Mouse (Mus musculus): ENCODE data around the gene Them5.

Gene Them5

DNA sequence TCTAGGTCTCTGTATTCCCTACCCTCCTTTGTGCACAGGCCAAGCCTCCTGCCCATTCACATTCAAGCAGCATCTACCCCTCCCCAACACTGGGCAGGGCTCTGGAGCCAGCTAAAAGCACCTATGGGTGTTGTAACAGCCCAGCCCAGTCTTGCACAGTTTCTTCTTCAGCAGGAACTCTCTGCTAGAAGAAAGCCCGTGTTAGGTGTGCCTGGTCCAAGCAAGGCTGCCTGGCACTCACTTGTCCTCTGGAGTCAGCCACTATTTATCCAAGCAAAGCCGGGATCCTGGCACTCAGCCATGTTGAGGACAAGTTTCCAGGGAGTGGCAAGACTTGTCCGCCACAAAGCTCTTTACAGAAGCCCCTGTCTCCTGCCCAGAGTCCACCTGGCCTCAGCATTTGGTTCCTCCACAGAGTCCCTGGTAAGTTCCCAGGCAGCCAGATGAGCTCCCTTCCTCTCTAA is at the start of gene Them5:
Gene Them5 (plus strand): TSS at position 141 of the 464 bp plus-strand sequence.
- no peak for DNase-seq

GRCm38 (mm10) chr3:94305457-94305856 is 36.4 kb upstream of the Them5 start:
- no peak for DNase-seq

- DNase-seq: no peak
Observed at GRCm38 (mm10) chr3:94306975-94307374, 34.9 kb upstream of the Them5 start.

GRCm38 (mm10) chr3:94309633-94310363 is 32.1 kb upstream of the Them5 start, which contains the start of gene Them4:
Them4 (plus strand) TSS chr3:94310089.
- peak; percentile 98 for DNase-seq

DNA sequence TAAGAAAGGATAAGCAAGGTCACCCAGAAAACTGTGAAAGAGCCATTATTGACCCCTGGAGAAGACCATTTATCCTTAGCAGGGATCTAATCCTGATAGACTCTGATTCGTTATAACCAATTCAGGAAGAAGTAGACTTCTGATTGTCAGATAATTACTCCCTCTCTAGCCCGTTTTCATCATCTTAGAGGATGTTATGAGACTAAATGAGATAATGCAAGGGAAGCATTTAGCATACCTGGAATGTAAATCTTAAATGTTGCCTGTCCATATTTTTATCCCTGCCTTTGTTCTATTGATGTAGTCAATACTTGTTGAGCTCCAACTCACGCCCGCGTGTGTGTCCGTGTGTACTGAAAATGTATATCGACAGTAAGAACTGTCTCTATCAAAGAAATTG is 31.4 kb upstream of the Them5 start:
- no peak for DNase-seq

GRCm38 (mm10) chr3:94310911-94311310 is 31.0 kb upstream of the Them5 start:
- DNase-seq: no peak

DNA sequence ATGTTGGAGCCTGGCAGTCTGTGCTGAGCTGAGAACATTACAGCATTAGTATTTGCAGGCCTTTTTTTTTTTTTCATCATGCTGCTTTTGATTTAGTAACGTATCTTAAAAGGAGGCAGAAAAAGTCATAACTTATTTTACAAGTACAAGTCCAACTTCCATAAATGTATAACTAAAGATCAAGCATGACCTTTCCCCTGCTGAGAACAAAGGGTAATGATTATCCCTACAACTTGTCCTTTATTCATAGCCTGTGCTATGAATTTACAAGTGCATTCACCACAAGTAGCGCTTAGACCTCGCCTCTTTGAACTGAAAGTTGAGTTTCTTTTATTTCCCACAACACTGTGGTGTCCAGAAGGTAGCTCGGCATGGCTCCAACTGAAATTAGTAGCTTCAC is 30.5 kb upstream of the Them5 start:
- peak; percentile 15 to 53 for DNase-seq

GRCm38 (mm10) chr3:94328681-94329080 is 13.2 kb upstream of the Them5 start:
- peak in 1 of 2 experiments; percentile 15 for DNase-seq

DNA sequence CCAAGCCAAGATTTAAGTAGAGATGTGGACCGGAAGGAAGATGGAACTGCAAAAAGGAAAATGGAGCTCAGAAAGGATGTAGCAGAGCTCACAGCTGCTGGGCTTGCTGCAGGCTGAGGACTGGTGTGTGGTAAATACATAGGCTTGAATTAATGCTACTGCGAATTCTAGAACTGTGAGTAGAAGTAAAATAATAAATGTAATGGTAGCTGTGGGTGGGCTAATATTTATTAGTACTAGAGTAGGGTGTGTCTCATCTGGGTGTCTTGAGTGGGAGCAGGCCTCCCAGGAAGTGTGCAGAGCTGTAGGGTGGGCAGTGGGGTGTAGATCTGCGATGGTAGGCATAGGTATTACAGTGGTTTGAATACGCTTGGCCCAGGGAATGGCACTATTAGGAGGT is 7.5 kb upstream of the Them5 start:
- DNase-seq: no peak

GRCm38 (mm10) chr3:94338522-94338921 is 3.4 kb upstream of the Them5 start:
- no peak for DNase-seq

GRCm38 (mm10) chr3:94342552-94342951 is 653 bp downstream of the Them5 start:
- no peak for DNase-seq

GRCm38 (mm10) chr3:94344182-94344581 is 2.3 kb downstream of the Them5 start:
- no peak for DNase-seq

GRCm38 (mm10) chr3:94344897-94345296 is 3.0 kb downstream of the Them5 start:
- no peak for DNase-seq

GRCm38 (mm10) chr3:94348146-94348545 is 6.2 kb downstream of the Them5 start:
- no peak for DNase-seq

- peak in 1 of 2 experiments; percentile 38 for DNase-seq
Observed at GRCm38 (mm10) chr3:94360812-94361211, 18.9 kb downstream of the Them5 start.

DNA sequence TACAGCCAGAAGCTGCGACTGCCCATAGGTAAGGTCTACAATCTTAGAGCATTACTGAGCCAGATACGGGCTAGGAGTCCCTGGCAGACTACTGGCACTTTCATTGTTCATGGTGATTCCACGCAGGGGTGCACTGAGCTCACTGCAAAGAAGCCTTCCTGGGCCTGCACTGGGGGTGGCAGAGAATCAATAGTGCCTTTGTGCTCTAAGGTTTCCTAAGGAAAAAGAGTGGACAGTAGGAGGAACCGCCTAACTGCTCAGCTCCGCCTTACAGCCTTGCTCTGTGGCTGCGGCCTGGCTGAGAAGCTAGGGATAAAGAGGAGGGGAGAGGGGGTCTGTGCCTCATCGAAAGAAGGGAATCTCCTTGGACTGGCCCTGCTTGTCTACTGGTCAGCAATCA is 20.2 kb downstream of the Them5 start, which contains the start of gene C2cd4d:
Gene C2cd4d (plus strand): TSS at position 301 of the 400 bp plus-strand sequence.
- DNase-seq: no peak

DNA sequence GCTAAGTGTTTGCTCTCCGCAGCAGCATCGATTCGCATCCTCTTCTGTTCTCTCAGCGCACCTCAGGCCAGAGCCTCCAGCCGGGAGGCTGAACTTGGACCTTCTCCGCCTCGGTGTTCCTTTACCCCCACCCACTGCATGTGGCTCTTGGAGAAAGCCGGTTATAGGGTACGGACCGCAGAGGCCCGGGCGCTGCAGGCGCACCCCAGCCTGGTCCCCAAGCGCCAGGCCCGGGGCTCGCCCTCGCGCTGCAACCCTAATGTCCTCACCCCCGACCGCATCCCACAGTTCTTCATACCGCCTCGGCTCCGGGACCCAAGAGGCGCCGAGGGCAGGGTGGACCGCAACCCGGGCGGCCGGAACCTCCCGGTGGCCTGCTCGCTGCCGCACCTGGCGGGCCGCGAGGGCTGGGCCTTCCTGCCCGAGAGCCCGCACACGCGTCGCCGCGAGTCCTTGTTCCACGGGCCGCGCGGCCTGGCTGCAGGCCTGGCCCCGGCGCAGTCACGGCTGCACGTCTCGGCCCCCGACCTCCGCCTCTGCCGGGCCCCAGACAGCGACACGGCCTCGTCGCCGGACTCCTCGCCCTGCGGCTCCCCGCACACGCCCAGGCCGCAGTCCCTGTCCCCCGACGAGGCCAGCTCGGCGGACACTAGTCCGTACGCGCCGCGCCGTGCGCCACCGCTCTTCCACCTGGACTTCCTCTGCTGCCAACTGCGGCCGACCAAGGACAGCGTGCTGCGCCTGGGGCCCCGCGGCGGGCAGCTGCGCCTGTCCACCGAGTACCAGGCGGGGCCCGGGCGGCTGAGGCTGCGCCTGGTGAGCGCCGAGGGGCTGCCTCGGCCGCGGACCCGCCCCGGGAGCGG is 21.6 kb downstream of the Them5 start:
- DNase-seq: peak in 1 of 2 experiments; percentile 33

DNA sequence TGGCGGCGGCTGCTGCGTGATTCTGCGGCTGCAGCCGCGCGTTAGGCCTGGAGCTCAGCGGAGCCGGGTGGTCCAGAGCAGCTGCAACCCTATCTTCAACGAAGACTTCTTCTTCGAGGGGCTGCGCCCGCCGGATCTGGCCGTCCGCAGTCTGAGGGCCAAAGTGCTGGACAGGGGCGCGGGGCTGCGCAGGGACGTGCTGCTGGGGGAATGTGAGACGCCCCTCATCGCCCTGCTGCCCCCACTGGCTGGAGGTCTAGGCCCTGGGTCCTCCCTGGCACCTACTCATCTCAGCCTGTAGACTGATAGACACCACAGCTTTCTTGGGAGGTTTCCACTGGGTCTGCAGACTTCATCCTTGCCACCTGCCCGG is 22.2 kb downstream of the Them5 start:
- DNase-seq: no peak

DNA sequence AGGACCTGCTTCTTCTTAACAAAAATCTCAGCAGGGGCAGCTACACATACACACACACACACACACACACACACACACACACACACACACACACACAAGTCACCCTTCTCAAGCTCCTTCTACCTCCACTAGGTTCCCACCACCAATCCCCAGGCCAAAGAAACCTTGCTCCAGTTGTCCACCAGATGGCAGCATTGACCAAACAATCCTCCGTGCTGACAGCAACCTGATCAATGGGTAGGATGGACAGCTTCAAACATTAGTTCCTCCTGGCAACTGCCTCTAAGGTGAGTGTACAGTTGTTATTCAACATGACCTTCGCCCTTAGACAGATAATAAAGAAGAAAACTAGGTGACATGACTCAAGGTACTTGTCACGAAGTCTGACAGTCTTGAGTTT is 24.9 kb downstream of the Them5 start:
- peak; percentile 80 to 85 for DNase-seq

GRCm38 (mm10) chr3:94367511-94367910 is 25.6 kb downstream of the Them5 start:
- peak in 1 of 2 experiments; percentile 29 for DNase-seq

GRCm38 (mm10) chr3:94368631-94369030 is 26.7 kb downstream of the Them5 start:
- DNase-seq: no peak

DNA sequence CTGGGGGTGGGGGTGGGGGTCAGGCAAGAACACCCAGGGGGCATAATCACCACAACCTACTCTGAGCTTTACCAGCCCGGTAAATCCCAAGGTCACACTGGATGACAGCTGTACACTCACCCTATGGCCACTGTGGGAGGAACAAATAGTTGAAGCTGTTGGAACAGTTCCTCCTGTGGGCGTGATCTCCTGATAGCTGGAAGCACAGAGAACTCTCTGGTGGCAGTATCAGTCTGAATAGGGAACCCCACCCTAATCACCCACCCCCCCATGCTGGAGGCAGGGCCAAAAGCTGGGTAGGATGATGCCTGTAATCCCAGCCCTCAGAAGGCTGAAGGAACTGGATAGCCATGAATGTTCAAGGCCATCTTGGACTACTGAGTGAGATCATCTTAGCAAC is 27.8 kb downstream of the Them5 start:
- DNase-seq: no peak

- peak; percentile 95 to 97 for DNase-seq
Observed at GRCm38 (mm10) chr3:94371637-94372036, 29.7 kb downstream of the Them5 start.

DNA sequence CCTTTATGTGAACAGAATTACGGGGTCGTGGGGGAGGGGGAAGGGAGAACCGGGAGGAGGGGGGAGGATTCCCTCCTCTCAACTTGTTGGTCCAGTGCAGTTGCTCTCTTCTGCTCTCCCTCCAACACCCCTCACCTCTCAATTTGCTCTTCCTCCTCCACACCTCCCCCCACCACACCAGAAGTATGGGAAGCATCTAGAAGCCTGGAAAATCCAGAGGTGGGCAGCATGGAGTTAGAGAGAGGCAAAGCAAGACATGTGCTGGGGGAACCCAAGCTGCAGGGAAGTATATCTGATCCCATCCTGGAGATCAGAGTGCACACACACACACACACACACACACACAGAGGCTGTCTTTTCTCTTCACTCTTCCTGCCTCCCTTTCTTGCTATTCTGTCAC is 30.1 kb downstream of the Them5 start:
- no peak for DNase-seq
